23 mouse cellular contexts compared by ENCODE assay signal in genomic region chr7:122108206-122108605, GRCm38 (mm10).
"Had no signal": no experiment of that assay in that cellular context is flagged by ENCODE, and none has a peak within 500 bp of the region (broad histone marks: within the 10 kb centered on the region; RNA-seq: fewer than 3 reads in every experiment).

No protein-coding gene starts in this region.

- H3K4me3 ChIP-seq: gastrocnemius, adult 2 months; heart, embryonic 13.5 days; heart, embryonic 15.5 days; hindbrain, embryonic 13.5 days; hindbrain, embryonic 15.5 days; layer of hippocampus, adult 2 months; left cerebral cortex, adult 2 months; limb, embryonic 10.5 days; limb, embryonic 12.5 days; liver, embryonic 13.5 days; liver, embryonic 15.5 days had no signal

- H3K4me1 ChIP-seq: heart, embryonic 13.5 days; heart, embryonic 15.5 days; hindbrain, embryonic 13.5 days; hindbrain, embryonic 15.5 days; limb, embryonic 10.5 days; limb, embryonic 12.5 days; liver, embryonic 15.5 days had no signal

- H3K9me3 ChIP-seq: heart, embryonic 13.5 days; heart, embryonic 15.5 days; hindbrain, embryonic 13.5 days; hindbrain, embryonic 15.5 days; limb, embryonic 10.5 days; limb, embryonic 12.5 days; liver, embryonic 13.5 days; liver, embryonic 15.5 days had no signal

- H3K27me3 ChIP-seq: heart, embryonic 13.5 days; heart, embryonic 15.5 days; hindbrain, embryonic 13.5 days; hindbrain, embryonic 15.5 days; limb, embryonic 12.5 days; liver, embryonic 13.5 days; liver, embryonic 15.5 days had no signal

- H3K9ac ChIP-seq: heart, embryonic 13.5 days; heart, embryonic 15.5 days; hindbrain, embryonic 13.5 days; hindbrain, embryonic 15.5 days; limb, embryonic 12.5 days; liver, embryonic 13.5 days; liver, embryonic 15.5 days had no signal

- H3K27ac ChIP-seq: gastrocnemius, adult 2 months; heart, embryonic 13.5 days; heart, embryonic 15.5 days; hindbrain, embryonic 13.5 days; hindbrain, embryonic 15.5 days; hindbrain, postnatal 0 days; kidney, postnatal 0 days; layer of hippocampus, adult 2 months; left cerebral cortex, adult 2 months; limb, embryonic 10.5 days; limb, embryonic 12.5 days; liver, embryonic 13.5 days; liver, embryonic 15.5 days had no signal

- DNase-seq: gastrocnemius, adult 2 months; gastrocnemius, postnatal 10 days; gastrocnemius, postnatal 25 days; heart, adult 18-20 months; heart, postnatal 14 days; heart, postnatal 36 days; liver; liver, embryonic 13.5 days had no signal

- ATAC-seq: forebrain, embryonic 16.5 days; hindbrain, postnatal 0 days; intestine, embryonic 16.5 days had no signal

- H3K4me2 ChIP-seq: heart, embryonic 11.5 days; heart, embryonic 13.5 days; heart, embryonic 15.5 days; hindbrain, embryonic 13.5 days; hindbrain, embryonic 15.5 days; limb, embryonic 12.5 days; liver, embryonic 11.5 days; liver, embryonic 13.5 days; liver, embryonic 15.5 days had no signal
